In the genomic region with DNA sequence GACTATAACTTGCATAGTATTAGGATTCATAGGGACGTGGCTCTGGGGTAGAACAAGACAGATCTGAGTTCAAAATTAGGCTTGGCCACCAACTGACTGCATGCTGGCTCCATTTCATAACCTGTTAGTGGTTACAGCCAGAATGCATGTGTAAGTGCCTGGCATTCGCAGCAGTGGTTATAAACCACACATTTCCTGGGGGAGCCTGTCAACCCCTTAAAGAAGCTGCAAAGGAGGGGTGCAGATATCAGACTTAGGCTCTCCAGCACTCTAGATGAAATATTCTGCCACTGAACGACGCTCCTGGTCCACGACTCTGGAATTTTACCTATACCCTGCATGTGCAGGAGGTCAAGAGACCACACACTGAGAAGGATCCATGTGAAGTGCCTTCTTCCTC, we compare ENCODE assay signal across 30 mouse cellular contexts. TPM values are rescaled to one million over a fixed set of nuclear protein-coding genes. Genes with fewer than 3 reads are reported as not detected.
DNase-seq lines count a peak whose midpoint lies in the region; ATAC-seq and TF ChIP-seq lines count a peak whose summit lies in the region.
"Had no signal": no experiment of that assay in that cellular context is flagged by ENCODE, and none has a peak within 500 bp of the region (broad histone marks: within the 10 kb centered on the region; RNA-seq: fewer than 3 reads in every experiment).

No protein-coding gene starts in this region.

- TF ChIP-seq POLR2A in spleen, adult 2 months (IDR thresholded peaks at IDR 0.05; ENCODE audit: low read depth, low read length) = no peak
- TF ChIP-seq POLR2A in thymus, adult 2 months (IDR thresholded peaks at IDR 0.05; ENCODE audit: control insufficient read depth, extremely low read depth, insufficient read depth, low read length, poor library complexity) = no peak

- 32% methylated on average over 5 of the region's 5 CpGs for WGBS in spleen, adult 2 months
- 5% methylated on average over 5 of the region's 5 CpGs for WGBS in thymus, adult 2 months
- 81% methylated on average over 5 of the region's 5 CpGs for WGBS in forebrain, embryonic 14.5 days

- peak overlapping the region; percentile 79 for H3K27ac ChIP-seq in spleen, adult 2 months (ENCODE audit: insufficient read depth, low read length)
- H3K27ac ChIP-seq in thymus, adult 2 months (ENCODE audit: control insufficient read depth, insufficient read depth, low read length) = peak overlapping the region; percentile 77
- no peak overlapping the region for H3K27ac ChIP-seq in forebrain, embryonic 14.5 days (ENCODE audit: low read depth, low read length)
- H3K27ac ChIP-seq: forebrain, embryonic 12.5 days; heart, embryonic 15.5 days; hindbrain, embryonic 13.5 days; left cerebral cortex, adult 2 months; limb, embryonic 12.5 days; liver, embryonic 15.5 days; lung, embryonic 15.5 days; neural tube, embryonic 12.5 days; stomach, embryonic 15.5 days had no signal

- ATAC-seq in granulocyte monocyte progenitor cell, adult 5-6 weeks (replicated peaks; ENCODE audit: poor library complexity, severe bottlenecking) = peak; percentile 18
- ATAC-seq in forebrain, embryonic 14.5 days = no peak
- ATAC-seq: intestine, postnatal 0 days; Patski had no signal

- H3K4me1 ChIP-seq in spleen, adult 2 months (ENCODE audit: control insufficient read depth, insufficient read depth, insufficient read length) = peaks cover 29% of the 10 kb centered on the region; the same call in 1 of the 2 replicates
- peaks cover 71% of the 10 kb centered on the region for H3K4me1 ChIP-seq in thymus, adult 2 months (replicated peaks; ENCODE audit: control insufficient read depth, insufficient read depth, low read length)
- peaks cover 9% of the 10 kb centered on the region; the same call in 1 of the 2 replicates for H3K4me1 ChIP-seq in forebrain, embryonic 14.5 days (ENCODE audit: control insufficient read depth, insufficient read depth, low read length)

- no peak for TF ChIP-seq CTCF in spleen, adult 2 months (IDR thresholded peaks at IDR 0.05; ENCODE audit: extremely low read depth, insufficient read depth, insufficient read length, insufficient replicate concordance)
- no peak for TF ChIP-seq CTCF in thymus, adult 2 months (IDR thresholded peaks at IDR 0.05; ENCODE audit: borderline replicate concordance, control insufficient read depth, extremely low read depth, insufficient read depth, low read length, poor library complexity)

- no peak for DNase-seq in spleen, adult 2 months (ENCODE audit: low read depth in 1 of 2, low spot score in 2 of 2)
- no peak for DNase-seq in spleen, adult 18-20 months
- DNase-seq in thymus, adult 2 months = peak; percentile 46
- DNase-seq in thymus, postnatal 4 days = peak; percentile 41
- DNase-seq in lung, postnatal 25 days (ENCODE audit: low spot score) = no peak
- no peak for DNase-seq in cerebellum, postnatal 4 days (ENCODE audit: low spot score in 2 of 2)
- DNase-seq in forebrain, embryonic 14.5 days (ENCODE audit: low spot score) = no peak
- DNase-seq: adrenal gland, postnatal 25 days; cerebellum, adult 11-12 months; cerebellum, adult 9-11 months; gastrocnemius, postnatal 10 days; heart, postnatal 36 days; kidney, adult 9 months; kidney, postnatal 10 days; lung, postnatal 4 days; midbrain, embryonic 14.5 days had no signal

- H3K9me3 ChIP-seq in forebrain, embryonic 14.5 days (replicated peaks; ENCODE audit: control insufficient read depth, low read length) = no peaks in the 10 kb centered on the region
- H3K9me3 ChIP-seq: forebrain, embryonic 12.5 days; heart, embryonic 15.5 days; hindbrain, embryonic 13.5 days; limb, embryonic 12.5 days; liver, embryonic 15.5 days; lung, embryonic 15.5 days; megakaryocyte, embryonic 14.5 days; neural tube, embryonic 12.5 days; stomach, embryonic 15.5 days had no signal

- H3K36me3 ChIP-seq in spleen, adult 2 months (ENCODE audit: control insufficient read depth, insufficient read depth, low read length) = peaks cover 1% of the 10 kb centered on the region; the same call in 1 of the 2 replicates
- no peaks in the 10 kb centered on the region for H3K36me3 ChIP-seq in thymus, adult 2 months (ENCODE audit: control insufficient read depth, insufficient read depth, low read length)
- H3K36me3 ChIP-seq in forebrain, embryonic 14.5 days (ENCODE audit: control insufficient read depth, insufficient read depth, low read length) = peaks cover 28% of the 10 kb centered on the region
- H3K36me3 ChIP-seq: heart, embryonic 15.5 days; limb, embryonic 12.5 days; lung, embryonic 15.5 days; stomach, embryonic 15.5 days had no signal

- H3K4me3 ChIP-seq in spleen, adult 2 months (ENCODE audit: extremely low read depth, insufficient read depth, insufficient read length) = no peak overlapping the region
- H3K4me3 ChIP-seq in thymus, adult 2 months (ENCODE audit: control insufficient read depth, insufficient read depth, low read length) = no peak overlapping the region
- no peak overlapping the region for H3K4me3 ChIP-seq in forebrain, embryonic 14.5 days (ENCODE audit: low read depth, low read length)
- H3K4me3 ChIP-seq: erythroblast, embryonic 14.5 days; forebrain, embryonic 12.5 days; heart, embryonic 15.5 days; hindbrain, embryonic 13.5 days; left cerebral cortex, adult 2 months; limb, embryonic 12.5 days; liver, embryonic 15.5 days; lung, embryonic 15.5 days; neural tube, embryonic 12.5 days; stomach, embryonic 15.5 days had no signal

- H3K4me2 ChIP-seq in forebrain, embryonic 14.5 days (ENCODE audit: low read length) = no peak overlapping the region
- H3K4me2 ChIP-seq: forebrain, embryonic 12.5 days; heart, embryonic 15.5 days; hindbrain, embryonic 13.5 days; limb, embryonic 12.5 days; liver, embryonic 15.5 days; lung, embryonic 15.5 days; neural tube, embryonic 12.5 days; stomach, embryonic 15.5 days had no signal

- H3K27me3 ChIP-seq in spleen, adult 2 months (ENCODE audit: control insufficient read depth, insufficient read depth, low read length) = no peaks in the 10 kb centered on the region
- H3K27me3 ChIP-seq in thymus, adult 2 months (ENCODE audit: control insufficient read depth, insufficient read depth, low read length) = no peaks in the 10 kb centered on the region
- H3K27me3 ChIP-seq in forebrain, embryonic 14.5 days (replicated peaks; ENCODE audit: control insufficient read depth, insufficient read depth, low read length) = no peaks in the 10 kb centered on the region
- H3K27me3 ChIP-seq: lung, embryonic 15.5 days; Patski; stomach, embryonic 15.5 days had no signal

- H3K9ac ChIP-seq in forebrain, embryonic 14.5 days (ENCODE audit: low read length) = no peak overlapping the region
- H3K9ac ChIP-seq: forebrain, embryonic 12.5 days; heart, embryonic 15.5 days; limb, embryonic 12.5 days; liver, embryonic 15.5 days; lung, embryonic 15.5 days; neural tube, embryonic 12.5 days; stomach, embryonic 15.5 days had no signal

RNA-seq across cellular contexts. Expression of a gene that starts 8.7 kb away (rescaled TPM):
- 54.3 and 67.0 TPM in 2 replicates for polyA plus RNA-seq in spleen, adult 2 months (2012; rRNA removed)
- total RNA-seq in granulocyte monocyte progenitor cell, adult 5-6 weeks (2014; fragmentation: Nextera tagmentation) = 24.0 and 38.5 TPM in 2 replicates
- 25.1 and 35.7 TPM in 2 replicates for total RNA-seq in granulocyte monocyte progenitor cell, adult 5-6 weeks (2017)
- 99.3 and 109 TPM in 2 replicates for polyA plus RNA-seq in thymus, adult 2 months (2012; rRNA removed)
- 12.2 and 15.2 TPM in 2 replicates for polyA plus RNA-seq in forebrain, embryonic 14.5 days (2014; fragmentation: Nextera tagmentation; extraction: Ambion mirVana)

RNA-seq across cellular contexts. Expression of a gene that starts 27.3 kb away (rescaled TPM):
- 13.9 and 17.1 TPM in 2 replicates for polyA plus RNA-seq in spleen, adult 2 months (2012; rRNA removed)
- 13.1 and 13.5 TPM in 2 replicates for total RNA-seq in granulocyte monocyte progenitor cell, adult 5-6 weeks (2014; fragmentation: Nextera tagmentation)
- 11.6 and 13.8 TPM in 2 replicates for total RNA-seq in granulocyte monocyte progenitor cell, adult 5-6 weeks (2017)
- 30.8 and 32.5 TPM in 2 replicates for polyA plus RNA-seq in thymus, adult 2 months (2012; rRNA removed)
- polyA plus RNA-seq in forebrain, embryonic 14.5 days (2014; fragmentation: Nextera tagmentation; extraction: Ambion mirVana) = 30.8 and 36.1 TPM in 2 replicates

RNA-seq across cellular contexts. Expression of a gene that starts 42.1 kb away (rescaled TPM):
- 67.6 and 105 TPM in 2 replicates for polyA plus RNA-seq in spleen, adult 2 months (2012; rRNA removed)
- total RNA-seq in granulocyte monocyte progenitor cell, adult 5-6 weeks (2014; fragmentation: Nextera tagmentation) = 115 and 122 TPM in 2 replicates
- 128 and 141 TPM in 2 replicates for total RNA-seq in granulocyte monocyte progenitor cell, adult 5-6 weeks (2017)
- polyA plus RNA-seq in thymus, adult 2 months (2012; rRNA removed) = 138 and 151 TPM in 2 replicates
- 63.2 and 70.6 TPM in 2 replicates for polyA plus RNA-seq in forebrain, embryonic 14.5 days (2014; fragmentation: Nextera tagmentation; extraction: Ambion mirVana)

RNA-seq across cellular contexts. Expression of a gene that starts 57.5 kb away (rescaled TPM):
- polyA plus RNA-seq in spleen, adult 2 months (2012; rRNA removed) = 51.3 and 72.3 TPM in 2 replicates
- total RNA-seq in granulocyte monocyte progenitor cell, adult 5-6 weeks (2014; fragmentation: Nextera tagmentation) = not detected in 2 replicates
- total RNA-seq in granulocyte monocyte progenitor cell, adult 5-6 weeks (2017) = 0.41 and 1.6 TPM in 2 replicates
- 59.3 and 61.1 TPM in 2 replicates for polyA plus RNA-seq in thymus, adult 2 months (2012; rRNA removed)
- 18.0 and 28.5 TPM in 2 replicates for polyA plus RNA-seq in forebrain, embryonic 14.5 days (2014; fragmentation: Nextera tagmentation; extraction: Ambion mirVana)

Comparison
In these comparisons a context has a peak if more than half of its experiments do, and no peak if none do; other contexts are left out.
1. DNase-seq: peak in thymus, adult 2 months (single experiment) and thymus, postnatal 4 days (single experiment); none in spleen, adult 2 months (0 of 2), spleen, adult 18-20 months (0 of 2), lung, postnatal 25 days (single experiment), cerebellum, postnatal 4 days (0 of 2) and forebrain, embryonic 14.5 days (single experiment).